Mouse (Mus musculus): ENCODE results near the gene Lrrc74a.

- TF ChIP-seq EP300 (optimal IDR thresholded peaks at IDR 0.05) (no peak), CTCF (IDR thresholded peaks at IDR 0.05; ENCODE audit: low read depth) (no peak)
These were observed 28.3 kb upstream of the Lrrc74a start for GRCm38 (mm10) chr12:86705843-86706242.

Data from stomach, postnatal 0 days (tissue).